Mouse (Mus musculus) telencephalon, adult 2 months (tissue): ENCODE results near the gene Chmp4b.
A peak's percentile ranks its signal among the peaks of the same experiment; 100 is the strongest.

ENCODE experiments used
- DNase-seq: peaks from one replicate; pipeline ENCODE4 v3.0.0-alpha.2; 2011; ENCODE audit warnings: low read depth, low spot score

Chmp4b gene

GRCm38 (mm10) chr2:154651363-154651762, at the start of gene Chmp4b:
TSS of gene Chmp4b (plus strand) at chr2:154651705.
- no peak for DNase-seq

- DNase-seq, result no peak
Observed at GRCm38 (mm10) chr2:154603007-154603637, 48.4 kb upstream of the Chmp4b start.

GRCm38 (mm10) chr2:154603638-154604153, 47.8 kb upstream of the Chmp4b start, which contains the start of gene Pxmp4:
TSS of gene Pxmp4 (minus strand) at chr2:154603708.
- peak; percentile 98 for DNase-seq

GRCm38 (mm10) chr2:154604156-154604555, 47.3 kb upstream of the Chmp4b start:
- DNase-seq, result no peak

GRCm38 (mm10) chr2:154606965-154607364, 44.5 kb upstream of the Chmp4b start:
- DNase-seq, result no peak

GRCm38 (mm10) chr2:154609050-154609767, 42.3 kb upstream of the Chmp4b start:
- DNase-seq, result no peak

- peak; percentile 81 for DNase-seq
Observed at GRCm38 (mm10) chr2:154613118-154614115, 38.1 kb upstream of the Chmp4b start, which contains the start of the genes Zfp341 and 4930519P11Rik. TSS of gene Zfp341 (plus strand) at chr2:154613297. TSS of gene 4930519P11Rik (minus strand) at chr2:154613437.

- DNase-seq, result no peak
Observed at GRCm38 (mm10) chr2:154614841-154615576, 36.5 kb upstream of the Chmp4b start.

DNA sequence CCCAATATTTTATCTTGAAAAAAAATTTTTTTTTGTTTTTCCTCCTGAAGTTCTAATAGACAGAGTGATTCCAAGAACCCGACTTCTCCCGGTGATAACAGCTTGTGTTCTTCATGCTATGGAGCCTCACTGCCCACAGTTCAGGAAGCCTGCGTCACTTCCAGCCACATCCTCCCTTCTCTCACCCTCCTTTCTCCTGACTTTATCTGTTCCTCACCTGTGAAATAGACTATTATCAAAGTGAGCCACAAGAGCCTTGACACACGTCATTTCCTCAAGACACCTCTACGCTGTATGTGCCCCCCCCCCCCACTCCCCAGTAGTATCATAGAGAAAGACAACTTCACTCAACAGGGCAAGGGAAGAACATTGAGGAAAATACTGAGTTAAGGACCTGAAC, 35.8 kb upstream of the Chmp4b start:
- no peak for DNase-seq

GRCm38 (mm10) chr2:154617061-154617460, 34.4 kb upstream of the Chmp4b start:
- no peak for DNase-seq

DNA sequence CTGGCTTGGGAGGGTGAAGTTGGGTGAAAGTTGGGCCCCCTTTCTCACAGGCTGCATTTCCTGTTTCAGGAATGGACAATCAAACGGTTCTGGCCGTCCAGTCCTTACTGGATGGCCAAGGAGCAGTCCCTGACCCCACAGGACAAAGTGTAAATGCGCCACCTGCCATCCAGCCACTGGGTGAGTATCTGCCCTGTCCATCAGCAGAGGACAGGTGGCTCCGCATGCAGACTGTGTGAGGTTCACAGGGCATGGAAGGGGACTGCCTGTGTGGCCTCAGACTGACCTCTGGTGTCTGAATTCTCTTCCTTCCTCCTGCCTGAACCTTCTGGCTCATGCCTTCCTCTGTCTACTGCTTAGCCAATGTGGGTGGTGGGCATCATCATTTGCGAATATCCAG, 29.8 kb upstream of the Chmp4b start:
- DNase-seq, result no peak

GRCm38 (mm10) chr2:154624137-154624536, 27.4 kb upstream of the Chmp4b start:
- no peak for DNase-seq

DNA sequence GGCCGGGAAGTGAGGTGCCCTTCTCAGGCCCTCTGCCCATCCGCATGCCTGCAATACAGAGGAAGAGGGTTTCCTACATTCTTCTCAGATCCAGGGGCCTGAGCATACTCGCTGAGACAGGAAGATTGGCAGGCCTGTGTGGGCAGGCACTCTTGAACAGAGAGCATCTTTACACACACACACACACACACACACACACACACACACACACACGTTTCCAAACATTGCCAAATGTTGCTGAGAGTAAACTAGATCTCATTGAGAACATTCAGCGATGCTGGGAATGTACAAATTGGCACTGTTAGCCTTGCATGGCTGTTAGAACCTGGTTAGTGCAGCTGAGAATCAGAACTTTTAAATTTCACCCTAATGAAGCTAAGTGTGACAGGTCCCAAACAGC, 21.0 kb upstream of the Chmp4b start:
- no peak for DNase-seq

- DNase-seq, result no peak
Observed at GRCm38 (mm10) chr2:154632203-154632780, 19.2 kb upstream of the Chmp4b start.

DNA sequence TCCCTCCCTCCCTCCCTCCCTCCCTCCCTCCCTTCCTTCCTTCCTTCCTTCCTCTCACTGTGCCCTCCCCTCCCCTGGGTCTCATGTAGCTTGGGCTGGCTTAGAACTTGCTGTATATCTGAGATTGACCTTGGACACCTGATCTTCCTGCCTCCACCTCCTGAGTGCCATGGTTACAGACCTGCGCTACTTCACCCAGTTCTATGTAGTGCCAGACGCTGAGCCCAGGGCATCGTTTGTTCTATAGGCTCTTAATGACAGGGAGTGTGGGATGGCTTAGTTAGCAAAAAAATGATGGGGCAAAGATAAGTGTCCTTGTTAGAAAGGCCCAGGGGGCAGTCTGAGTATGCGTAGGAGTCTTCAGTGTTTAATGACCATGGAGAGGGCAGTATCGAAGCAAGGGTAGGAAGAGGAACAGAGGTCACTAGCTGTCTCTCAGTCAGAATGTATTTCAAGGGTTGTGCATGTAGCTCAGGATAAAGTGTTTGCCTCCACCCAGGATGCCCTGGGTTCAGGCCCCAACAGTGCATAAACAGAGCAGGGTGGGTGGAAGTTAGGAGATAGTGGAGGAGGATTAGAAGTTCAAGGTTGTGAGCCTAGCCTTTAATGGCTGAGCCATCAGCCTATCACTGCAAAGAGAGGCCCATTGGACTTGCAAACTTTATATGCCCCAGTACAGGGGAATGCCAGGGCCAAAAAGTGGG, 18.3 kb upstream of the Chmp4b start:
- DNase-seq, result no peak

DNA sequence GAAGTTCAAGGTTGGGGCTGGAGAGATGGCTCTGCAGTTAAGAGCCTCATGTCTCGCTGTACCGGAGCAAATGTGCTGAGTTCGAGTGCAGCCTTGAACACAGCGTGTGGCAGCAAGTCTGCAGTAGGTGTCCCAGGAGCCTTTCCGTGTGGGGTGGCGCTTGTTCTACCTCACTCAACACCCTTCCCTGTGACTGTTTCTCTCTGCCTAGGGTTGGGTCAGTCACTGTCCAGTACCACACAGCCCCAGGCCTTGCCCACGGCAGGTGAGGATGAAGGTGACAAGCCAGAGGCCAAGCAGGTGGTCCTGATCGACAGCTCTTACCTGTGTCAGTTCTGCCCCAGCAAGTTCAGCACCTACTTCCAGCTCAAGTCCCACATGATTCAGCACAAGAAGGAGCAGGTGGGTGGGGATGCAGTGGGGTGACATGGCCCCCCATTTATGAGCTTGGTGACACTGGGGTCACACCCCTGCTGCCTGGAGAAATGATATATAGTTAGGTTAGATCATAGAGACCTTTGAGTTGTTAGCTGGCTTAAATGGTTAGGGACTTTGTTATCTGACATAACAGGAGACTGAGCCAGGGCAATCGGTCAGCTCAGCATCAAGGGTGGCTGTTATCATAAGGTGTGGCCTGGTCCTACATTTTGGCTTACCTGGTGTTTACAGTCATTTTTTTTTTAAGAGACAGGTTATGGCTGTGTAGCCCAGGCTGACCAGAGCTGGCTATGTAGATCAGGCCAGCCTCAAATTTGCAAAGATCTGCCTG, 17.4 kb upstream of the Chmp4b start:
- DNase-seq, result no peak

GRCm38 (mm10) chr2:154635826-154636225, 15.7 kb upstream of the Chmp4b start:
- no peak for DNase-seq

DNA sequence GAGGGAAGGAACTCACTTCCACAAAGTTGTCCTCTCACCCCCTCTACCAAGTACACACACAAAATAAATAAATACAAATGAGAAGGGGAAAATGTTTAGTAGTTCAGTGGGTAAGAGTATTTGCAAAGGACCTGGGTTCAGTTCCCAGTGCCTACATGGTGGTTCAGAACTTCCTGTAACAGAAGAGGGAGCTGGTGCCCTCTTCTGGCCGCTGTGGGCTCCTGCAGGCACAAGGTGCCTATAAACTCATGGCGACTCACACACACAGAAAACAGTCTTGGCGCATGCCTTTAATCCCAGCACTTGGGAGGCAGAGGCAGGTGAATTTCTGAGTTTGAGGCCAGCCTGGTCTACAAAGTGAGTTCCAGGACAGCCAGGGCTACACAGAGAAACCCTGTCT, 13.0 kb upstream of the Chmp4b start:
- DNase-seq, result no peak

GRCm38 (mm10) chr2:154639115-154639514, 12.4 kb upstream of the Chmp4b start:
- no peak for DNase-seq
